ENCODE assay signal across 8 mouse cellular contexts in genomic region chr8:71845993-71846483, GRCm38 (mm10). TPM values are rescaled to one million over a fixed set of nuclear protein-coding genes. Genes with fewer than 3 reads are reported as not detected.
DNase-seq lines count a peak whose midpoint lies in the region; ATAC-seq and TF ChIP-seq lines count a peak whose summit lies in the region.
"Not testable (repeated sequence)": the region's sequence is repeated elsewhere in the genome, so short reads cannot be mapped to it uniquely, and the experiment has no call there.
"Had no signal": no experiment of that assay in that cellular context is flagged by ENCODE, and none has a peak within 500 bp of the region (broad histone marks: within the 10 kb centered on the region; RNA-seq: fewer than 3 reads in every experiment).

No protein-coding gene starts in this region.

- peak; percentile 56; the same call in 1 of the 2 replicates for ATAC-seq in cerebellum, adult (ENCODE audit: insufficient number of reproducible peaks, low FRiP score, low TSS enrichment)
- 0 out of 2 replicates have a peak, but pooled peaks have one; percentile 34 for ATAC-seq in hindbrain, embryonic 14.5 days (ENCODE audit: low FRiP score)
- ATAC-seq in limb, embryonic 12.5 days (ENCODE audit: insufficient number of reproducible peaks, insufficient read depth, low FRiP score, low TSS enrichment, low read depth) = peak; percentile 52; the same call in 1 of the 2 replicates
- not testable (repeated sequence) for ATAC-seq in midbrain, embryonic 11.5 days (ENCODE audit: low FRiP score)
- 0 out of 2 replicates have a peak, but pooled peaks have one; percentile 24 for ATAC-seq in stomach, postnatal 0 days (ENCODE audit: low FRiP score, low TSS enrichment)

- H3K4me1 ChIP-seq in hindbrain, embryonic 14.5 days (replicated peaks; ENCODE audit: control insufficient read depth, insufficient read depth, low read length); limb, embryonic 12.5 days (replicated peaks); midbrain, embryonic 11.5 days (ENCODE audit: control insufficient read depth, insufficient read depth, low read length); stomach, postnatal 0 days (replicated peaks; ENCODE audit: control insufficient read depth, insufficient read depth): not testable (repeated sequence)

- H3K36me3 ChIP-seq in hindbrain, embryonic 14.5 days (replicated peaks; ENCODE audit: control insufficient read depth, insufficient read depth); limb, embryonic 12.5 days; midbrain, embryonic 11.5 days (ENCODE audit: control insufficient read depth, insufficient read depth, low read length); stomach, postnatal 0 days (ENCODE audit: control insufficient read depth, insufficient read depth, low read length): not testable (repeated sequence)

- TF ChIP-seq EP300 in stomach, postnatal 0 days (optimal IDR thresholded peaks at IDR 0.05) = not testable (repeated sequence)

- DNase-seq in heart, adult 11 months = peak; percentile 74
- DNase-seq in hindbrain, embryonic 14.5 days (ENCODE audit: low spot score); stomach, postnatal 0 days (ENCODE audit: low spot score): not testable (repeated sequence)
- DNase-seq in midbrain, embryonic 11.5 days (ENCODE audit: low spot score, missing footprints) = peak; percentile 17
- DNase-seq in retina, postnatal 1 day = peak; percentile 1

- H3K4me2 ChIP-seq in hindbrain, embryonic 14.5 days (replicated peaks); limb, embryonic 12.5 days; midbrain, embryonic 11.5 days; stomach, postnatal 0 days (replicated peaks; ENCODE audit: low read depth): not testable (repeated sequence)

- not testable (repeated sequence) for H3K4me3 ChIP-seq in hindbrain, embryonic 14.5 days (replicated peaks; ENCODE audit: low read length); limb, embryonic 12.5 days (replicated peaks); midbrain, embryonic 11.5 days (ENCODE audit: low read depth, low read length); stomach, postnatal 0 days (ENCODE audit: low read depth, low read length)

- 91% methylated on average over 1 of the region's 1 CpGs for WGBS in hindbrain, embryonic 14.5 days
- 82% methylated on average over 1 of the region's 1 CpGs for WGBS in limb, embryonic 12.5 days
- 89% methylated on average over 1 of the region's 1 CpGs for WGBS in midbrain, embryonic 11.5 days
- 80% methylated on average over 1 of the region's 1 CpGs for WGBS in stomach, postnatal 0 days

- not testable (repeated sequence) for TF ChIP-seq CTCF in stomach, postnatal 0 days (IDR thresholded peaks at IDR 0.05; ENCODE audit: low read depth)

- H3K9ac ChIP-seq in hindbrain, embryonic 14.5 days; limb, embryonic 12.5 days (replicated peaks); midbrain, embryonic 11.5 days (ENCODE audit: low read length); stomach, postnatal 0 days (ENCODE audit: low read length): not testable (repeated sequence)

- H3K27ac ChIP-seq in hindbrain, embryonic 14.5 days; limb, embryonic 12.5 days; midbrain, embryonic 11.5 days (ENCODE audit: low read depth, low read length); stomach, postnatal 0 days (replicated peaks): not testable (repeated sequence)

- not testable (repeated sequence) for H3K9me3 ChIP-seq in hindbrain, embryonic 14.5 days (ENCODE audit: control insufficient read depth, low read length); limb, embryonic 12.5 days; midbrain, embryonic 11.5 days (ENCODE audit: control insufficient read depth, low read length); stomach, postnatal 0 days (ENCODE audit: control insufficient read depth, low read length)

- not testable (repeated sequence) for H3K27me3 ChIP-seq in hindbrain, embryonic 14.5 days (ENCODE audit: control insufficient read depth, insufficient read depth, low read length); limb, embryonic 12.5 days; midbrain, embryonic 11.5 days (ENCODE audit: control insufficient read depth, insufficient read depth, low read length); stomach, postnatal 0 days (ENCODE audit: control insufficient read depth, insufficient read depth, low read length)

RNA-seq across cellular contexts. Expression of gene Zfp709, which starts 35.8 kb away (rescaled TPM):
- 9.8 and 10.4 TPM in 2 replicates for polyA plus RNA-seq in hindbrain, embryonic 14.5 days (2014; fragmentation: Nextera tagmentation; extraction: Ambion mirVana)
- 5.6 and 6.0 TPM in 2 replicates for polyA plus RNA-seq in limb, embryonic 12.5 days (2016; fragmentation: Nextera tagmentation; extraction: Ambion mirVana)
- 7.4 and 9.1 TPM in 2 replicates for polyA plus RNA-seq in midbrain, embryonic 11.5 days (2014; fragmentation: Nextera tagmentation; extraction: Ambion mirVana)
- polyA plus RNA-seq in stomach, postnatal 0 days (2015; fragmentation: Nextera tagmentation; extraction: Ambion mirVana) = 2.7 and 2.8 TPM in 2 replicates
- polyA plus RNA-seq: erythroblast, embryonic 14.5 days had no signal
